1 mouse cellular context compared by ENCODE assay signal in the genomic region with DNA sequence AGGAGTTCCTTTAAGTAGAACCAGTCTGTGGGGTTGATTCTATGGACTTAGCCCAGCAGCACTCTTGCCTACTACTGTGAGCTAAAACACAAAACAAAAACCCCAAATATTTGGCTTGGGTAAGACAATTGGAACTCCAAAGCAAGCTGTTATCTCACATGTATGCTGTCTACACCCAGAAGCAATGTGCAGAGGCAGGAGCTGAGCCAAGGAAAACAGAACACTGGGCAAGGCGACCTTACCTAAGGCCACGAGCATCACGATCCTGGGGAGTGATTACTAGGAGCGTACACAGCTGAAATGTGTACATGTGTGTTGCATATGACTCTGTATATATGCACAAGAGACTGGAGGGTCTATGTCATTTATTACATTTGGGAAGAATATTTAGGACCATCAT.
A peak's percentile ranks its signal among the peaks of the same experiment; 100 is the strongest.
TF ChIP-seq lines count a peak whose summit lies in the region.

No protein-coding gene starts in this region.

TF ChIP-seq in MEL, 35 proteins besides CTCF, POLR2A, EP300 and RAD21:
- TF ChIP-seq SMC3 (IDR thresholded peaks at IDR 0.05; ENCODE audit: low read depth, low read length) (no peak), CHD1 (IDR thresholded peaks at IDR 0.05; ENCODE audit: low read depth, low read length) (no peak), MXI1 (IDR thresholded peaks at IDR 0.05; ENCODE audit: low read depth, low read length) (peak; percentile 53; the same call in 1 of the 2 replicates), MYB (IDR thresholded peaks at IDR 0.05; ENCODE audit: low read depth, low read length) (no peak), TCF12 (IDR thresholded peaks at IDR 0.05; ENCODE audit: low read depth, low read length) (peak; percentile 53), ZNF384 (IDR thresholded peaks at IDR 0.05; ENCODE audit: low read depth, low read length) (no peak), ETS1 (IDR thresholded peaks at IDR 0.05; ENCODE audit: low read depth, low read length) (peak; percentile 44; the same call in 1 of the 2 replicates), POLR2AphosphoS5 (IDR thresholded peaks at IDR 0.05; ENCODE audit: borderline replicate concordance, low read depth, low read length) (no peak), GATA1 (IDR thresholded peaks at IDR 0.05; ENCODE audit: low read depth, low read length) (peak; percentile 49), SIN3A (IDR thresholded peaks at IDR 0.05; ENCODE audit: low read length) (no peak)
